Mouse (Mus musculus): Measurements from ENCODE around the gene Whrn. TPM values are rescaled to one million over a fixed set of nuclear protein-coding genes. Genes with fewer than 3 reads are reported as not detected.

Gene Whrn
- polyA plus RNA-seq, 1 experiment from 2014 or later = 14.8 TPM

DNA sequence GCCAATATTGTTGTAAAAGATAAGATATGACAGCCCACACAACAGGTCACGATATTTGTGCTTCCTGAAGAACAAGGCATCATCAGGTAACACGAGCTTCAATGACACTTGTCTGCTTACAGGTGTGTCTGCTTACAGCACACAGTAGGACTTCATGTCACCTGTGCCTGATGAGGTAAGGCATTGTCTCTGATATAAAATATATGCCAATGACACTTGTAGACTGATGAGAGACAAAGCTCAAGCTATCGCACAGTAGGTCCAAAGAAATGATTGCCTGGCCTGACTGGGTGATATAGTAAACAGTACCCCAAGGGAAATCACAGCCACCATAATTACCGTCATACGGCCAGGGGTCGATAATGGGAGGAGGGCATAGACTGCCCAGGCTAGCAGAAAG is 18.9 kb downstream of the Whrn start:
- no peak for ATAC-seq (ENCODE audit: insufficient number of reproducible peaks, insufficient read depth, low FRiP score, low TSS enrichment, low read depth)
- H3K4me2 ChIP-seq = no peak overlapping the region
- no peak overlapping the region for H3K9ac ChIP-seq (replicated peaks)
- 94% methylated on average over 6 of the region's 6 CpGs for WGBS
- H3K4me3 ChIP-seq (replicated peaks) = no peak overlapping the region
- H3K9me3 ChIP-seq = no peaks in the 10 kb centered on the region
- peaks cover 40% of the 10 kb centered on the region for H3K4me1 ChIP-seq (replicated peaks)
- H3K27me3 ChIP-seq = no peaks in the 10 kb centered on the region
- H3K27ac ChIP-seq = no peak overlapping the region
- H3K36me3 ChIP-seq = 0 out of 2 replicates have a peak, but pooled peaks cover 7% of the 10 kb centered on the region

DNA sequence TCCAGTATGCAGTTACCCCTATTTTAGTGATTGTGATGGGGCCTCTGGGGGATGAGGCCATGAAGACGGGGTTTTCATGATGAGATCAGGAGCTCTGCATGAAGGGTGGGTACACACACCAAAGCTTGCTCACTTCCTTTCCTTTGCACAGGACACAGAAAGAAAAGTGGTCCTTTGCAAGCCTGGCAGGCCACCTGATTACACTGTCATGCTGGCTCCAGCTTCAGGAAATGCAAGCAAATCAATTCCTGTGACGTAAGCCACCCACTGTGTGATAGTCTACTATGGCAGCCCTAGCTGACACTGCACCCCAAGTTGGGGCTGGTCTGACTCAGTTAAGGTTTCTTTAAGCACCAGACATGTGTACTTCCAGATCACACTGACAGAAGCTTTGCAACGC is 20.6 kb downstream of the Whrn start:
- Histone ChIP-seq H3K36me3 (peaks cover 18% of the 10 kb centered on the region), H3K27ac (peak overlapping the region; percentile 0; the same call in 1 of the 2 replicates), H3K4me3 (replicated peaks) (no peak overlapping the region), H3K4me2 (no peak overlapping the region), H3K9ac (replicated peaks) (0 out of 2 replicates have a peak overlapping the region, but pooled peaks have one; percentile 2), H3K9me3 (no peaks in the 10 kb centered on the region), H3K27me3 (no peaks in the 10 kb centered on the region), H3K4me1 (replicated peaks) (peaks cover 29% of the 10 kb centered on the region)
- no peak for ATAC-seq (ENCODE audit: insufficient number of reproducible peaks, insufficient read depth, low FRiP score, low TSS enrichment, low read depth)
- WGBS = 53% methylated on average over 3 of the region's 3 CpGs

DNA sequence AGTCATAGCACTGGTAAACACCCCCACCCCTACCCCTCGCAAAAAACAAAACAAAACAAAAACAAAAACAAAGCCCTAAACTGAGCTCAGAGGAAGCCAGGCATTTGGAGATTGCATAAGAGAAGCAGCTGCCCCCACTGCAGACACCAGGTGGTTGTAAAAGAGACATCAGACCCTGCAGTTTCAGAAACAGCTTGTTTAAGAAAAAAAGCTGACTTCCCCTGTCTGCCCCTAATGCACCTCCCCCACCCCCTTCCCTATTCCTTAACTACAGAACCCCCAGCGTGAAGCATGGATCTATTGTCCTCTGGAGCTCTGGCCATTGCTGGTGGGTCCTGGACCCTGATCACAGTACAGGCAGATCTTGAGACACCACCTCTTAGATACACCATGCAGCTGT is 21.4 kb downstream of the Whrn start:
- Histone ChIP-seq H3K9me3 (no peaks in the 10 kb centered on the region), H3K4me3 (replicated peaks) (no peak overlapping the region), H3K4me2 (no peak overlapping the region), H3K36me3 (peaks cover 25% of the 10 kb centered on the region), H3K27me3 (no peaks in the 10 kb centered on the region), H3K4me1 (replicated peaks) (peaks cover 28% of the 10 kb centered on the region), H3K27ac (peak overlapping the region; percentile 0; the same call in 1 of the 2 replicates), H3K9ac (replicated peaks) (no peak overlapping the region)
- WGBS = 34% methylated on average over 2 of the region's 2 CpGs
- no peak for ATAC-seq (ENCODE audit: insufficient number of reproducible peaks, insufficient read depth, low FRiP score, low TSS enrichment, low read depth)

DNA sequence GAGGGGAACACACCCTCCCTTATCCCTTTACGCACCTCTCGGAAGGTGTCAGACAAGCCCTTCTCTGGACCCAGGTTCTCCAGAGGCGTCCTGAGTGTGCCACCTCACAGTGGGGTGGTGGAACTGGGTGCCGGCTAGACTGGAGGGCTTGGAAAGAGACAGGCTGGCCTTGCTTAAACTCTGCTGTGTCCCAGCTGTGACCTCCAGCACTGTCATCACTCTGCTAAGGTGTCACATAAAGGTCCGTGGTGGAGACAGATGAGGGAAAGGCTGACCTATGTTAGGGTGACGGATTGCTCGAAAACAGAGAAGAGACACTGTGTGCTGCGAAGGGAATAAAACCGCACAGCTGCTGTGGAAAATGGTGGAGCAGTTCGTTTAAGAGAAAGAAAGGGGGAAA is 28.5 kb downstream of the Whrn start:
- no peak for ATAC-seq (ENCODE audit: insufficient number of reproducible peaks, insufficient read depth, low FRiP score, low TSS enrichment, low read depth)
- H3K27me3 ChIP-seq = 0 out of 2 replicates have a peak, but pooled peaks cover 2% of the 10 kb centered on the region
- H3K9ac ChIP-seq (replicated peaks) = no peak overlapping the region
- H3K4me3 ChIP-seq (replicated peaks) = no peak overlapping the region
- peaks cover 32% of the 10 kb centered on the region for H3K36me3 ChIP-seq
- no peak overlapping the region for H3K27ac ChIP-seq
- H3K4me2 ChIP-seq = no peak overlapping the region
- 0 out of 2 replicates have a peak, but pooled peaks cover 3% of the 10 kb centered on the region for H3K9me3 ChIP-seq
- 38% methylated on average over 9 of the region's 10 CpGs for WGBS
- H3K4me1 ChIP-seq (replicated peaks) = peaks cover 14% of the 10 kb centered on the region; the same call in 1 of the 2 replicates

DNA sequence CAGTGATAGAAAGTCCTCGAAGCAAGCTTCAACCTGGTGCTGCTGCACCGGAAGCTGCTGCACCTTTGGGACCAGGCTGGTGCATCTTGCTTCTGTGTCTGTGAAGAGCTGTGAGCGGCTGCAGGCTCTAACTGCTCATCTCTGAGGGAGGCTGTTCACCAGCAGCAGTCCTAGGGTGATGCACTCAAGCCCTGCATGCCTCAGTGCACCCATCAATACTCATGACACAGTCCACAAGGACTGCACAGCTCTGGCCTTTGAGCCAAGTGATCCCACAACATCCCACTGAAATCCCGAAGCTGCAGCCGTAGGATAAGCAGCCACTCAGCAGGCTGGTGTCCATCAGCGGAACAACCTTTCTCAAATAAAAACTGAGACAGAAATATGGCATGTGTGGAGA is 29.6 kb downstream of the Whrn start:
- H3K4me2 ChIP-seq = no peak overlapping the region
- 89% methylated on average over 6 of the region's 6 CpGs for WGBS
- 0 out of 2 replicates have a peak, but pooled peaks cover 3% of the 10 kb centered on the region for H3K9me3 ChIP-seq
- H3K4me1 ChIP-seq (replicated peaks) = peaks cover 25% of the 10 kb centered on the region
- H3K27me3 ChIP-seq = 0 out of 2 replicates have a peak, but pooled peaks cover 2% of the 10 kb centered on the region
- peaks cover 28% of the 10 kb centered on the region for H3K36me3 ChIP-seq
- ATAC-seq (ENCODE audit: insufficient number of reproducible peaks, insufficient read depth, low FRiP score, low TSS enrichment, low read depth) = no peak
- H3K9ac ChIP-seq (replicated peaks) = no peak overlapping the region
- no peak overlapping the region for H3K27ac ChIP-seq
- no peak overlapping the region for H3K4me3 ChIP-seq (replicated peaks)

DNA sequence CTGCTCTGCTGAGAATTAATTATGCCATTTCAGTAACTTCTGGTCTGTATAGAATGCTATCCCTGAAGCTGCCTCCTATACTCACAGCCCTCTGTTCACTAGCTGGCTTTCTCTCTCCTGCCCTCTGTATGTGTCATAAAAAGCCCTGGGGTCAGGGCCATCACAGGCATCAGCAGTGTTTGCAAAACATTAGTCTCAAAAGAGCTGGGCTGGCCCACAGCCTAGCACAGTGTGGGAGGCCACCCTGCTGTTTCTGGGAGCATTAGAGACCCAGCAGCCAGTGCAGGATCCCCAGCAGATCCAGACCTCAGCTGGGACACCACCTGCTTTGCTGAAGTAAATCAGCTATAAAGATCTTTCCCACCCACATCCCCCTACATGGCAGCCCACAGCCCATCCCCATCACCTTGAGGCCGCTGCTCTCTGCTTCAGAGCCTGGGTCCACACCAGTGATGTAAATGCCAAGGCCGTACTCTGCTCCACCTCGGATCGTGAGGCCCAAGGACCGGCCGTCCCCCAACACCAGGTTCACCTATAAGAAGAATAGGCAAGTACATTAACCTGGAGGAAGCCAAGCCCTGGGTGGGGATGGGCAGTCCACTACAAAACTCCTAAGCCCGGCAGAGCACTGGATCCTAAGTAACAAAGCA is 34.8 kb downstream of the Whrn start:
- Histone ChIP-seq H3K36me3 (peaks cover 7% of the 10 kb centered on the region; the same call in 1 of the 2 replicates), H3K9ac (replicated peaks) (no peak overlapping the region), H3K4me1 (replicated peaks) (peaks cover 62% of the 10 kb centered on the region), H3K4me2 (no peak overlapping the region), H3K4me3 (replicated peaks) (no peak overlapping the region), H3K9me3 (no peaks in the 10 kb centered on the region), H3K27ac (0 out of 2 replicates have a peak overlapping the region, but pooled peaks have one; percentile 9), H3K27me3 (no peaks in the 10 kb centered on the region)
- 78% methylated on average over 7 of the region's 7 CpGs for WGBS
- ATAC-seq (ENCODE audit: insufficient number of reproducible peaks, insufficient read depth, low FRiP score, low TSS enrichment, low read depth) = no peak

DNA sequence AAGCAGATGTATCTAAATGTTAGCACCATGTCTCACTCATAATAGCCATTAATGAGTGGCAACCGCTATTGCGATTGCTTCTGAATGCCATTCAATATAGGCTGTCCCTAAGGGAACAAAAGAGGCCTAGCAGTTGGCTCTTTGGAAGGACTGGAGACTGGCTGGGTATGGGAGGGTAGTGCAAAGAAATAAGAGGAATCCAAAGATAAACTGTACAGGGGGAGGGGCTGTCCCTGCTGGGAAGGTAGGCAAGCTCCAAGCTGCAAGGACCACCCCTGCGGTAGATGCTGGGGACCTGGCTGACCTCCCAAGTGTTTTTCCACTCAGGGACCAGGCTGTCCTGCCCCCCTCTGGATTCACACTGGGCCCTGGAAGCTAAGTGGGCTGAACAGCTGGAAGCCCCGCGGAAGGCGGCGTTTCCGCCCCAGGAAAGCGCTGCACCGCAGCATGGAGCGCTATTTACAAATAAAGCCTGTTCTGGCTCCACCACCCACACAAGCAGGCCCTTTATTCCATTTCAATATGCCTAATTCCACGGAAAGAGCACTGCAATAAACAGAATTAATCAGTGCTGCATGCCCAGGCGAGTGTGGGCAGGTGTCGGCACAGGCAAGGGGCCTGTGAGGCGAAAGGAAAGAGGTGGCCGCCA is 36.5 kb downstream of the Whrn start:
- no peak overlapping the region for H3K4me3 ChIP-seq (replicated peaks)
- H3K4me1 ChIP-seq (replicated peaks) = peaks cover 70% of the 10 kb centered on the region
- peak overlapping the region; percentile 86 for H3K27ac ChIP-seq
- ATAC-seq (ENCODE audit: insufficient number of reproducible peaks, insufficient read depth, low FRiP score, low TSS enrichment, low read depth) = peak; percentile 69
- H3K36me3 ChIP-seq = peaks cover 7% of the 10 kb centered on the region; the same call in 1 of the 2 replicates
- 20% methylated on average over 16 of the region's 16 CpGs for WGBS
- peak overlapping the region; percentile 27; the same call in 1 of the 2 replicates for H3K9ac ChIP-seq (replicated peaks)
- no peaks in the 10 kb centered on the region for H3K9me3 ChIP-seq
- H3K27me3 ChIP-seq = no peaks in the 10 kb centered on the region
- peak overlapping the region; percentile 31 for H3K4me2 ChIP-seq

DNA sequence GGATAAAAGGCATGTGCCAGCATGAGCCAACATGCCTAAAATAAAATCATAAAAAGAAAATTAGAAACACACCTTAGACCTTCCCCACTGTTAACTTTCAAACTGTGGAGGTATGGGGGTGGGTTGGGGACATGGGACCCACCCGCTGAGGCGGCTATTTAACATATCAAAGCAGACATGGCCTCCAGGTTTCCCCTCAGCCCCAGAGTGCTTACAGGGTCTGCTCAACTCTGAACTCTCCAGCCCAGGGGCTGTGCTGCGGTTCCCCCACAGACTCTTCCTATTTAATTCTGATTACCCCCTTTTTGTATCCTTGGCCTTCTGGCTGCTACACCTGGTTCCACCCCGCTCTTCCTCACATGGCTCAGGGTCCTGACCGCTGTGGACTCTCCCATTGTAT is 39.2 kb downstream of the Whrn start:
- Histone ChIP-seq H3K9me3 (no peaks in the 10 kb centered on the region), H3K36me3 (peaks cover 3% of the 10 kb centered on the region; the same call in 1 of the 2 replicates), H3K9ac (replicated peaks) (no peak overlapping the region), H3K4me1 (replicated peaks) (peaks cover 68% of the 10 kb centered on the region), H3K27me3 (no peaks in the 10 kb centered on the region), H3K27ac (peak overlapping the region; percentile 73; the same call in 1 of the 2 replicates), H3K4me2 (no peak overlapping the region), H3K4me3 (replicated peaks) (no peak overlapping the region)
- 40% methylated on average over 5 of the region's 5 CpGs for WGBS
- peak; percentile 43 for ATAC-seq (ENCODE audit: insufficient number of reproducible peaks, insufficient read depth, low FRiP score, low TSS enrichment, low read depth)

DNA sequence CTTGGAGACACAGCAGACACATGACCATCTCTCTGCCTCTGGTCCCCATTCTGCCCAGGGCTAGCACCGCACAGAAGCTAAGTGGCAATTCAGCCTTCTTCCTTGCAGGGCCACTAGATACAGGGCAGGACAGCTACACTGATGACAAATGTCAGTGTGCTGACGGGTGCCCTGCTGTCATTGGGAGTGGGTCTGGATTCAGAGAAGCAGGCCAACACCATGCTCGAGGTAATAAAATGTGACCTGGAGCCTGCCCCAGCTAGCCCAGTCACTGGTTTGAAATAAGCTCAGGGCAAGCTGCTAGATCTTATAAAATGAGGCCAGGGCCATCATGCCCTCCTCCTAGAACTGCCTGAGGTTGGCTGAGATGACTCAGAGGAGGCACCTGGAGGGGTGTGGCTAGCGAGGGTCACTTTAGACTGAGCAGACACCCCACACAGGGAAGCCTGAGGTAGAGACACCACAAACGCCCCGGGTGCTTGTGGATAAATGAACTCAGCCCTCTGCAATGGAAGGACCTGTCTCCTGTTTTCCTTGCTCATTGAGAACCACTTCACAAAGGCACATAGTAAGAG is 41.8 kb downstream of the Whrn start:
- H3K27me3 ChIP-seq = no peaks in the 10 kb centered on the region
- no peak overlapping the region for H3K4me3 ChIP-seq (replicated peaks)
- H3K9ac ChIP-seq (replicated peaks) = no peak overlapping the region
- no peak overlapping the region for H3K4me2 ChIP-seq
- 72% methylated on average over 6 of the region's 6 CpGs for WGBS
- ATAC-seq (ENCODE audit: insufficient number of reproducible peaks, insufficient read depth, low FRiP score, low TSS enrichment, low read depth) = no peak
- H3K27ac ChIP-seq = no peak overlapping the region
- H3K9me3 ChIP-seq = peaks cover 9% of the 10 kb centered on the region; the same call in 1 of the 2 replicates
- peaks cover 44% of the 10 kb centered on the region for H3K4me1 ChIP-seq (replicated peaks)
- H3K36me3 ChIP-seq = peaks cover 10% of the 10 kb centered on the region

DNA sequence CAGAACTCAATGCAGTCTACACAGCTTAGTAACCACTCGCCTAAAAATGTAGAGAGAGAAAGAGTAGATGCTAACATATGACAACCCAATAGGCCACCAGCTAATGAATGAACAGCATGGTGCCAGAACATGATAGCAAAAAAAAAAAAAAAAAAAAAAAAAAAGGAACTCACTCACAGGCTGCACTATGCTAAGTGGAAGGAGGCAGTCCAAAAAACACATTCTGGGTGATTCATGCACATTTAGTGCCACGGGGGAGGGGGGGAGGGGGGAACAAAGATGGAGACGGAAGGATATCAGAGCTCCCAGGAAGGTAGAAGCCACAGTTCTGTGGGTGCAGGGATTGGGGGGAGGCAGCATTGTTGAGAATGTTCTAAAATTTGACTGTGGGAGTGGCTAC is 43.2 kb downstream of the Whrn start:
- H3K36me3 ChIP-seq = peaks cover 12% of the 10 kb centered on the region
- no peak overlapping the region for H3K4me3 ChIP-seq (replicated peaks)
- ATAC-seq (ENCODE audit: insufficient number of reproducible peaks, insufficient read depth, low FRiP score, low TSS enrichment, low read depth) = no peak
- no peaks in the 10 kb centered on the region for H3K27me3 ChIP-seq
- H3K4me2 ChIP-seq = no peak overlapping the region
- peaks cover 9% of the 10 kb centered on the region; the same call in 1 of the 2 replicates for H3K9me3 ChIP-seq
- peaks cover 30% of the 10 kb centered on the region for H3K4me1 ChIP-seq (replicated peaks)
- H3K27ac ChIP-seq = no peak overlapping the region
- no peak overlapping the region for H3K9ac ChIP-seq (replicated peaks)
- 66% methylated on average over 3 of the region's 3 CpGs for WGBS

DNA sequence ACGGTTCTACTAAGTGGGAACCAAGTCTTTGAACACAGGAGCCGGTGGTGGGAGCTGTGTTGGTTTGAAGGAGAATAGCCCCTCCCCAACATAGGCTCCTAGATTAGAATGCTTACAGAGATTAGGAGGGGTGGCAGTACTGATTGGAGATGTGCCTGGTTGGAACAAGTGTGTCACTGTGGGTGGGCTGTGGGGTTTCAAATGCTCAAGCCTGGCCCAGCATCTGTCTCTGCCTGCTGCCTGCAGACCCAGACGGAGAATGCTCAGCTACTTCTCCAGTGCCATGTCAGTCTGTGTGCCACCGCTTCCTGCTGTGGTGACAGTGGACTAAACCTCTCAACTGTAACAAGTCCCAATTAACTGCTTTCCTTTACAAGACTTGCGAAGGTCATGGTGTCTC is 45.2 kb downstream of the Whrn start:
- WGBS = 86% methylated on average over 5 of the region's 5 CpGs
- H3K27me3 ChIP-seq = no peaks in the 10 kb centered on the region
- peaks cover 14% of the 10 kb centered on the region for H3K4me1 ChIP-seq (replicated peaks)
- no peak for ATAC-seq (ENCODE audit: insufficient number of reproducible peaks, insufficient read depth, low FRiP score, low TSS enrichment, low read depth)
- no peak overlapping the region for H3K4me2 ChIP-seq
- peaks cover 25% of the 10 kb centered on the region for H3K36me3 ChIP-seq
- no peak overlapping the region for H3K9ac ChIP-seq (replicated peaks)
- no peak overlapping the region for H3K4me3 ChIP-seq (replicated peaks)
- peaks cover 16% of the 10 kb centered on the region for H3K9me3 ChIP-seq
- no peak overlapping the region for H3K27ac ChIP-seq
